Mouse (Mus musculus) forebrain, embryonic 15.5 days (tissue): ENCODE data around the gene Ttyh3. TPM values are rescaled to one million over a fixed set of nuclear protein-coding genes. Genes with fewer than 3 reads are reported as not detected.
"Not testable (repeated sequence)": the region's sequence is repeated elsewhere in the genome, so short reads cannot be mapped to it uniquely, and the experiment has no call there.

Experiments used
- ATAC-seq: fragments of 200-750 bp; cut with Nextera tagmentation; replicated peaks from 2 replicates; pipeline ENCODE4 v1.8.0; 2017; ENCODE audit warnings: mild to moderate bottlenecking, moderate TSS enrichment, moderate library complexity
- H3K27ac ChIP-seq: fragments of 300-500 bp; sonication (generic); replicated peaks from 2 replicates; pipeline ENCODE4 v1.5.1; 2015; ENCODE audit warnings: mild to moderate bottlenecking, inconsistent platforms
- H3K27me3 ChIP-seq: fragments of 300-500 bp; sonication (generic); 2 replicates; pipeline ENCODE4 v1.6.1; 2015; ENCODE audit warnings: inconsistent platforms
- H3K36me3 ChIP-seq: fragments of 300-500 bp; sonication (generic); 2 replicates; pipeline ENCODE4 v1.6.1; 2015; ENCODE audit warnings: mild to moderate bottlenecking, inconsistent platforms
- H3K4me1 ChIP-seq: fragments of 300-500 bp; sonication (generic); 2 replicates; pipeline ENCODE4 v1.6.1; 2015; ENCODE audit warnings: inconsistent platforms
- H3K4me2 ChIP-seq: fragments of 300-500 bp; sonication (generic); replicated peaks from 2 replicates; pipeline ENCODE4 v1.6.1; 2015; ENCODE audit warnings: mild to moderate bottlenecking, inconsistent platforms
- H3K4me3 ChIP-seq: fragments of 300-500 bp; sonication (generic); 2 replicates; pipeline ENCODE4 v1.5.1; 2015; ENCODE audit warnings: mild to moderate bottlenecking, inconsistent platforms
- H3K9ac ChIP-seq: fragments of 300-500 bp; sonication (generic); replicated peaks from 2 replicates; pipeline ENCODE4 v1.6.1; 2015; ENCODE audit warnings: mild to moderate bottlenecking, inconsistent platforms
- H3K9me3 ChIP-seq: fragments of 300-500 bp; sonication (generic); 2 replicates; pipeline ENCODE4 v1.6.1; 2016; ENCODE audit warnings: inconsistent platforms
- WGBS: fragments of 180-500 bp; shearing (Covaris S2); methylation state at CpG from one replicate; pipeline ENCODE4 v1.1.7; 2015; ENCODE audit warnings: mixed read lengths; 5-methylcytosine and 5-hydroxymethylcytosine counted together
- polyA plus RNA-seq: library from polyadenylated mRNA; unstranded; fragments of >200 nt; fragmentation: Nextera tagmentation; extraction: Ambion mirVana; gene quantifications from 2 replicates; pipeline ENCODE4 v1.2.1, GENCODE M21; 2015

Gene Ttyh3
- polyA plus RNA-seq: 78.9 and 85.5 TPM in 2 replicates

- WGBS: under 1% methylated on average over 50 of the region's 62 CpGs
- H3K9me3 ChIP-seq: no peaks in the 10 kb centered on the region
- H3K4me1 ChIP-seq: peaks cover 53% of the 10 kb centered on the region
- H3K36me3 ChIP-seq: peaks cover 10% of the 10 kb centered on the region
- H3K9ac ChIP-seq: peak within 1 kb of the TSS; percentile 100
- no peaks in the 10 kb centered on the region for H3K27me3 ChIP-seq
- peak; percentile 69; the same call in 1 of the 2 replicates for ATAC-seq
- peak within 1 kb of the TSS; percentile 78 for H3K4me2 ChIP-seq
- H3K27ac ChIP-seq: peak within 1 kb of the TSS; percentile 94
- peak within 1 kb of the TSS; percentile 94 for H3K4me3 ChIP-seq
These were observed at the start of gene Ttyh3 for GRCm38 (mm10) chr5:140648519-140649100. Gene Ttyh3 (minus strand): TSS chr5:140649031.

GRCm38 (mm10) chr5:140695987-140696386 lies 47.2 kb upstream of the Ttyh3 start:
- H3K9ac ChIP-seq: no peak overlapping the region
- peaks cover 5% of the 10 kb centered on the region for H3K4me1 ChIP-seq
- H3K36me3 ChIP-seq: peaks cover 32% of the 10 kb centered on the region
- no peak for ATAC-seq
- no peak overlapping the region for H3K4me2 ChIP-seq
- no peaks in the 10 kb centered on the region for H3K27me3 ChIP-seq
- H3K27ac ChIP-seq: no peak overlapping the region
- 81% methylated on average over 7 of the region's 7 CpGs for WGBS
- no peaks in the 10 kb centered on the region for H3K9me3 ChIP-seq
- H3K4me3 ChIP-seq: no peak overlapping the region

GRCm38 (mm10) chr5:140688434-140688833 lies 39.6 kb upstream of the Ttyh3 start:
- Histone ChIP-seq H3K36me3 (peaks cover 39% of the 10 kb centered on the region), H3K9me3 (no peaks in the 10 kb centered on the region), H3K9ac (no peak overlapping the region), H3K4me1 (no peaks in the 10 kb centered on the region), H3K27ac (no peak overlapping the region), H3K4me3 (no peak overlapping the region), H3K27me3 (no peaks in the 10 kb centered on the region), H3K4me2 (no peak overlapping the region)
- WGBS: 83% methylated on average over 3 of the region's 3 CpGs
- no peak for ATAC-seq

GRCm38 (mm10) chr5:140684343-140685148 lies 35.7 kb upstream of the Ttyh3 start:
- Histone ChIP-seq H3K36me3 (peaks cover 24% of the 10 kb centered on the region), H3K4me2 (no peak overlapping the region), H3K27me3 (no peaks in the 10 kb centered on the region), H3K27ac (no peak overlapping the region), H3K4me3 (no peak overlapping the region), H3K9ac (no peak overlapping the region), H3K9me3 (no peaks in the 10 kb centered on the region), H3K4me1 (no peaks in the 10 kb centered on the region)
- 61% methylated on average over 16 of the region's 16 CpGs for WGBS
- peak; percentile 60 for ATAC-seq

GRCm38 (mm10) chr5:140682113-140682512 lies 33.3 kb upstream of the Ttyh3 start:
- no peaks in the 10 kb centered on the region for H3K4me1 ChIP-seq
- H3K9ac ChIP-seq: no peak overlapping the region
- ATAC-seq: no peak
- 98% methylated on average over 6 of the region's 6 CpGs for WGBS
- H3K4me2 ChIP-seq: no peak overlapping the region
- H3K9me3 ChIP-seq: no peaks in the 10 kb centered on the region
- H3K27ac ChIP-seq: no peak overlapping the region
- peaks cover 24% of the 10 kb centered on the region for H3K36me3 ChIP-seq
- H3K4me3 ChIP-seq: no peak overlapping the region
- no peaks in the 10 kb centered on the region for H3K27me3 ChIP-seq

- ATAC-seq: no peak
- Histone ChIP-seq H3K9ac (no peak overlapping the region), H3K27me3 (no peaks in the 10 kb centered on the region), H3K4me3 (no peak overlapping the region), H3K27ac (no peak overlapping the region), H3K4me1 (no peaks in the 10 kb centered on the region), H3K4me2 (no peak overlapping the region), H3K9me3 (no peaks in the 10 kb centered on the region), H3K36me3 (peaks cover 27% of the 10 kb centered on the region)
- WGBS: 92% methylated on average over 1 of the region's 1 CpGs
These were observed 32.1 kb upstream of the Ttyh3 start for GRCm38 (mm10) chr5:140680950-140681349.

- Histone ChIP-seq H3K27me3 (no peaks in the 10 kb centered on the region), H3K4me1 (no peaks in the 10 kb centered on the region), H3K9ac (no peak overlapping the region), H3K27ac (no peak overlapping the region), H3K4me3 (no peak overlapping the region), H3K4me2 (no peak overlapping the region), H3K9me3 (no peaks in the 10 kb centered on the region), H3K36me3 (peaks cover 25% of the 10 kb centered on the region)
- no peak for ATAC-seq
- WGBS: 89% methylated on average over 6 of the region's 6 CpGs
These were observed 31.2 kb upstream of the Ttyh3 start for GRCm38 (mm10) chr5:140680051-140680450.

GRCm38 (mm10) chr5:140677137-140677536 lies 28.3 kb upstream of the Ttyh3 start:
- Histone ChIP-seq H3K36me3 (peaks cover 24% of the 10 kb centered on the region), H3K4me2 (no peak overlapping the region), H3K4me3 (no peak overlapping the region), H3K9me3 (no peaks in the 10 kb centered on the region), H3K27me3 (no peaks in the 10 kb centered on the region), H3K9ac (no peak overlapping the region), H3K4me1 (no peaks in the 10 kb centered on the region), H3K27ac (no peak overlapping the region)
- no peak for ATAC-seq
- 92% methylated on average over 6 of the region's 6 CpGs for WGBS

GRCm38 (mm10) chr5:140675640-140676039 lies 26.8 kb upstream of the Ttyh3 start:
- no peaks in the 10 kb centered on the region for H3K9me3 ChIP-seq
- no peaks in the 10 kb centered on the region for H3K4me1 ChIP-seq
- H3K36me3 ChIP-seq: peaks cover 20% of the 10 kb centered on the region
- H3K27me3 ChIP-seq: no peaks in the 10 kb centered on the region
- H3K27ac ChIP-seq: no peak overlapping the region
- no peak overlapping the region for H3K4me2 ChIP-seq
- 89% methylated on average over 11 of the region's 11 CpGs for WGBS
- ATAC-seq: no peak
- H3K9ac ChIP-seq: no peak overlapping the region
- H3K4me3 ChIP-seq: no peak overlapping the region

GRCm38 (mm10) chr5:140675079-140675478 lies 26.2 kb upstream of the Ttyh3 start:
- H3K9ac ChIP-seq: no peak overlapping the region
- H3K9me3 ChIP-seq: no peaks in the 10 kb centered on the region
- H3K27ac ChIP-seq: no peak overlapping the region
- H3K36me3 ChIP-seq: peaks cover 22% of the 10 kb centered on the region
- H3K4me3 ChIP-seq: no peak overlapping the region
- 79% methylated on average over 11 of the region's 11 CpGs for WGBS
- H3K27me3 ChIP-seq: no peaks in the 10 kb centered on the region
- no peak for ATAC-seq
- no peaks in the 10 kb centered on the region for H3K4me1 ChIP-seq
- no peak overlapping the region for H3K4me2 ChIP-seq

- Histone ChIP-seq H3K4me1 (no peaks in the 10 kb centered on the region), H3K4me3 (no peak overlapping the region), H3K9ac (no peak overlapping the region), H3K9me3 (no peaks in the 10 kb centered on the region), H3K4me2 (no peak overlapping the region), H3K27ac (no peak overlapping the region), H3K36me3 (peaks cover 26% of the 10 kb centered on the region), H3K27me3 (no peaks in the 10 kb centered on the region)
- no peak for ATAC-seq
- WGBS: 87% methylated on average over 17 of the region's 17 CpGs
These were observed 25.2 kb upstream of the Ttyh3 start for GRCm38 (mm10) chr5:140674036-140674435.

GRCm38 (mm10) chr5:140672603-140673002 lies 23.8 kb upstream of the Ttyh3 start:
- not testable (repeated sequence) for H3K27ac ChIP-seq, H3K9me3 ChIP-seq, H3K4me1 ChIP-seq, H3K27me3 ChIP-seq, H3K4me3 ChIP-seq, H3K4me2 ChIP-seq, H3K9ac ChIP-seq, ATAC-seq
- 93% methylated on average over 6 of the region's 6 CpGs for WGBS
- peaks cover 25% of the 10 kb centered on the region for H3K36me3 ChIP-seq
